Mouse (Mus musculus): Measurements from ENCODE around the gene Exd2. TPM values are rescaled to one million over a fixed set of nuclear protein-coding genes. Genes with fewer than 3 reads are reported as not detected.
A peak's percentile ranks its signal among the peaks of the same experiment; 100 is the strongest.

The Exd2 gene
- 15.6 and 23.9 TPM in 2 replicates for polyA plus RNA-seq (2011; ENCODE audit: insufficient read length, low read depth, missing spikeins)

DNA sequence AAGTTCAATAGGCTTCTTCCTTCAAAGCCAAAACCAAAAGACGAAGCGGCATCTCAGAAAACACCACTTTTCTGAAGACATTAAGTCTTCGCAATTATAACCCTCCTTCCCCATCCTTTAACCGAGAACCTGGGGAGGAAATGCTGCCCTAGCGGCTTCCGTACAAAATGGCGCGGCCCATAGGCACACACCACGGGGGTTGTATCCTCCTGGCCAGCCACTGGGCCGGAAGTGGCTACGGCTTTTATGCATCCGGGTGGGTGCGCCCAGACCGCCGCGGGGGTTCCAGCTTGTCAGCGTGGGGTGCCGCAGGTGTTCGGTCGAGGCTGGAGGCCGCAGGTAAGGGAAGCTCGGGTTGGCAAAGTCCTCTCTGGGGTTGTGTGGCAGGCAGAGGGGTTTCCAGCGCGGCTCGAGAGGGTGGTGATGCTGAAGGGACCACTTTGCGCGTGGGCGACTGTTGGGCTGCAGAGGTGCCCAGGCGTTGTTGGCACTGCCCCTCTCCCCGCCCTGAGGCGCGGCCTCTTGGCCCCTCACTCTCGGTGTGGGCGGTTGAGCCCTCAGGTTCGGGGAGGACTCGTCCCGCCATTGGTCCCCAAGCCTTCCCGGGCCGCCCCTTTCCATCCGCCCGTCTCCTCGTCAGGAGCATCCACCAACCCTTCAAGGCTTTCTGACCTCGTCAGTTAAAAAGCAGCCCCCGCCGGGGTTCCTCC, at the start of gene Exd2:
TSS of gene Exd2 (plus strand) at position 154 of the 710 bp plus-strand sequence.
- Histone ChIP-seq H3K4me3 (ENCODE audit: insufficient read depth, low read length) (peak within 1 kb of the TSS; percentile 80), H3K27ac (ENCODE audit: insufficient read depth, low read length) (peak within 1 kb of the TSS; percentile 23; the same call in 1 of the 2 replicates), H3K4me1 (ENCODE audit: control insufficient read depth, insufficient read depth, low read length) (no peaks in the 10 kb centered on the region)
- peak; percentile 52 for TF ChIP-seq POLR2A (IDR thresholded peaks at IDR 0.05; ENCODE audit: low read depth, low read length)
- no peak for TF ChIP-seq CTCF (IDR thresholded peaks at IDR 0.05; ENCODE audit: borderline replicate concordance, insufficient read depth, low read length)

GRCm38 (mm10) chr12:80415100-80415499, 47.8 kb upstream of the Exd2 start:
- Histone ChIP-seq H3K4me1 (ENCODE audit: control insufficient read depth, insufficient read depth, low read length) (no peaks in the 10 kb centered on the region), H3K27ac (ENCODE audit: insufficient read depth, low read length) (no peak overlapping the region)
- TF ChIP-seq CTCF (IDR thresholded peaks at IDR 0.05; ENCODE audit: borderline replicate concordance, insufficient read depth, low read length), result no peak
- no peak for TF ChIP-seq POLR2A (IDR thresholded peaks at IDR 0.05; ENCODE audit: low read depth, low read length)

DNA sequence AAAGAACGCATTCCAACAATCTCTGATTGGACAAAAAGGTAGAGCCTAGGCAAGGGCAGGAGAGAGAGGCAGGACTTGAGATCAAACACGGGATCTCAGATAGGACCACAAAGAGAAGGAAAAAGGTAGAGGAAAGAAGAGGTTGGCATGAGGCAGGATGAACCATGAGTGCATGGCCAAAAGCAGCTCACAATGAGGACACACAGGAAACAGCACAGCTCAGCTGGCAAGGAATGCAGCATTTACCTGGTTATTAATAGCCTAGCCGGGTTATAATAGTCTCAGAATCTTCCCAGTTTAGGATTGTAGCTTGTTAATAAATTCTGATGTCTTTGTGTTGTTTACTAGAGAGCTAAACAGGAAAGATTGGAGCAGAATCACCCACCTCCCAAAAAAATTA, 35.2 kb upstream of the Exd2 start:
- H3K4me3 ChIP-seq (ENCODE audit: insufficient read depth, low read length), result no peak overlapping the region
- no peaks in the 10 kb centered on the region for H3K4me1 ChIP-seq (ENCODE audit: control insufficient read depth, insufficient read depth, low read length)
- TF ChIP-seq CTCF (IDR thresholded peaks at IDR 0.05; ENCODE audit: borderline replicate concordance, insufficient read depth, low read length), result no peak
- no peak for TF ChIP-seq POLR2A (IDR thresholded peaks at IDR 0.05; ENCODE audit: low read depth, low read length)
- H3K27ac ChIP-seq (ENCODE audit: insufficient read depth, low read length), result no peak overlapping the region

More at GRCm38 (mm10) chr12:80415100-80415499, 47.8 kb upstream of the Exd2 start:
- no peak overlapping the region for H3K4me3 ChIP-seq (ENCODE audit: insufficient read depth, low read length)

DNA sequence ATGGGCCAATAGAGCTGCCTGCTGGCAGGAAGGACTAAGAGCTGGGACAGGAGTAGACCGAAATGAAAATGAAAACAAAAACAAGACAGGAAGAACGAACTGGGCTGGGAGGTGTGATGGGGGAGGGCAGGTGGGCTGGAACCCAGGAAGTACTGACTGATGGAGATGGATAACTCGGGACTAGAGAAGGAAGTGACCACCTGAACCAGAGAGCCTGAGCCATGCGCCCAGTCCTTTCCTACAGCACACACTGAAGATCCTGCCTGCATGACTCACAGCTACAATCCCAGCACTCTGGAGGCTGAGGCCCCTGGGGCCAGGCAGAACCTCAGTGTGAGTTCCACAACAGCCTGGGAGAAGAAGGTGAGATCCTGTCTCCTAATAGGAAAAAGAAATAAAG, 29.6 kb upstream of the Exd2 start:
- TF ChIP-seq CTCF (IDR thresholded peaks at IDR 0.05; ENCODE audit: borderline replicate concordance, insufficient read depth, low read length) (no peak), POLR2A (IDR thresholded peaks at IDR 0.05; ENCODE audit: low read depth, low read length) (no peak)
- Histone ChIP-seq H3K27ac (ENCODE audit: insufficient read depth, low read length) (no peak overlapping the region), H3K4me1 (ENCODE audit: control insufficient read depth, insufficient read depth, low read length) (0 out of 2 replicates have a peak, but pooled peaks cover 8% of the 10 kb centered on the region), H3K4me3 (ENCODE audit: insufficient read depth, low read length) (no peak overlapping the region)

- H3K4me1 ChIP-seq (ENCODE audit: control insufficient read depth, insufficient read depth, low read length), result 0 out of 2 replicates have a peak, but pooled peaks cover 8% of the 10 kb centered on the region
- peak overlapping the region; percentile 88 for H3K4me3 ChIP-seq (ENCODE audit: insufficient read depth, low read length)
- H3K27ac ChIP-seq (ENCODE audit: insufficient read depth, low read length), result peak overlapping the region; percentile 16; the same call in 1 of the 2 replicates
- TF ChIP-seq POLR2A (IDR thresholded peaks at IDR 0.05; ENCODE audit: low read depth, low read length), result no peak
- no peak for TF ChIP-seq CTCF (IDR thresholded peaks at IDR 0.05; ENCODE audit: borderline replicate concordance, insufficient read depth, low read length)
These were observed 28.3 kb upstream of the Exd2 start for GRCm38 (mm10) chr12:80434601-80434960.

GRCm38 (mm10) chr12:80434961-80435691, 27.8 kb upstream of the Exd2 start:
- peak overlapping the region; percentile 88 for H3K4me3 ChIP-seq (ENCODE audit: insufficient read depth, low read length)
- H3K27ac ChIP-seq (ENCODE audit: insufficient read depth, low read length), result peak overlapping the region; percentile 95
- H3K4me1 ChIP-seq (ENCODE audit: control insufficient read depth, insufficient read depth, low read length), result 0 out of 2 replicates have a peak, but pooled peaks cover 8% of the 10 kb centered on the region
- TF ChIP-seq CTCF (IDR thresholded peaks at IDR 0.05; ENCODE audit: borderline replicate concordance, insufficient read depth, low read length) (no peak), POLR2A (IDR thresholded peaks at IDR 0.05; ENCODE audit: low read depth, low read length) (peak; percentile 33; the same call in 1 of the 2 replicates)

- Histone ChIP-seq H3K4me1 (ENCODE audit: control insufficient read depth, insufficient read depth, low read length) (0 out of 2 replicates have a peak, but pooled peaks cover 8% of the 10 kb centered on the region), H3K4me3 (ENCODE audit: insufficient read depth, low read length) (peak overlapping the region; percentile 88), H3K27ac (ENCODE audit: insufficient read depth, low read length) (peak overlapping the region; percentile 72)
- TF ChIP-seq POLR2A (IDR thresholded peaks at IDR 0.05; ENCODE audit: low read depth, low read length) (no peak), CTCF (IDR thresholded peaks at IDR 0.05; ENCODE audit: borderline replicate concordance, insufficient read depth, low read length) (no peak)
These were observed 27.0 kb upstream of the Exd2 start for GRCm38 (mm10) chr12:80435887-80436286.

DNA sequence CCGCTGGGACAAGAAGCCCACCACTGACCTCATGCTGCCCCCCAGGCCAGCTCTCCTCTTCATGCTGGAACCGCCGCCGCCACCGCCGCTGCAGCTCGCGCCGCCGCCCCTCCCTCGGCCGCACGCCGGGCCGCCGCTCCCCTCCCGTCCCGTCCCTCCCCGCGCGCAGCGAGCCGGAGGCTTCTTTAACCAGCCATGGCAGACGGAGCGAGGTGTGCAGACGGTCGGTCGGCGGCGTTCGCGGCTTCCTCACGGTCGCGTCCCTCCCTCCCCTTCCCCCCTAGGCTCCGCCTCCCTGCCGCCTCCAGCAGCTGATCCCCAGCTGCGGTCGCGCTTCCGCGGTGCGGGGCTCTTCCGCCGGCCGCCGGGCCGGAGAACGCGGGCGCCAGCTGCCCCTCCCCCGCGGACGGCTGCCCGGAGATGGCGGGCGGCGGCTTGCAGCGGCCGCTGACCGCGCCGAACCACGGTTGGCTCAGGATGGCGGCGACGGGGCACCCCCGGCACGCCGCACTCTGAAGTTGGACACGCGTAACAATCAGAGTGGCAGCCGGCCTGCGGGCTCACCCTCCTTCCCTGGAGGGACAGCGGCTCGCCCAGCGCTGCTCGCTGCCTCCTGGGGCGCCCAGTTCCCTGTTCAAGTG, 26.4 kb upstream of the Exd2 start, which contains the start of gene Dcaf5:
TSS of gene Dcaf5 (minus strand) at position 266 of the 641 bp plus-strand sequence.
- H3K4me1 ChIP-seq (ENCODE audit: control insufficient read depth, insufficient read depth, low read length), result 0 out of 2 replicates have a peak, but pooled peaks cover 8% of the 10 kb centered on the region
- TF ChIP-seq POLR2A (IDR thresholded peaks at IDR 0.05; ENCODE audit: low read depth, low read length), result peak; percentile 84
- no peak for TF ChIP-seq CTCF (IDR thresholded peaks at IDR 0.05; ENCODE audit: borderline replicate concordance, insufficient read depth, low read length)
- H3K27ac ChIP-seq (ENCODE audit: insufficient read depth, low read length), result peak within 1 kb of the TSS; percentile 95

GRCm38 (mm10) chr12:80437051-80437675, 25.7 kb upstream of the Exd2 start:
- Histone ChIP-seq H3K4me3 (ENCODE audit: insufficient read depth, low read length) (peak overlapping the region; percentile 88), H3K4me1 (ENCODE audit: control insufficient read depth, insufficient read depth, low read length) (0 out of 2 replicates have a peak, but pooled peaks cover 8% of the 10 kb centered on the region), H3K27ac (ENCODE audit: insufficient read depth, low read length) (peak overlapping the region; percentile 63; the same call in 1 of the 2 replicates)
- TF ChIP-seq POLR2A (IDR thresholded peaks at IDR 0.05; ENCODE audit: low read depth, low read length) (no peak), CTCF (IDR thresholded peaks at IDR 0.05; ENCODE audit: borderline replicate concordance, insufficient read depth, low read length) (no peak)

More for the DNA sequence above, 26.4 kb upstream of the Exd2 start, which contains the start of gene Dcaf5:
- peak within 1 kb of the TSS; percentile 88 for H3K4me3 ChIP-seq (ENCODE audit: insufficient read depth, low read length)
